Mouse (Mus musculus): ENCODE data around the gene Pdxk. TPM values are rescaled to one million over a fixed set of nuclear protein-coding genes. Genes with fewer than 3 reads are reported as not detected.
A peak's percentile ranks its signal among the peaks of the same experiment; 100 is the strongest.
"Not testable (repeated sequence)": the region's sequence is repeated elsewhere in the genome, so short reads cannot be mapped to it uniquely, and the experiment has no call there.

Pdxk gene
- polyA plus RNA-seq (2015; fragmentation: Nextera tagmentation; extraction: Ambion mirVana) = 7.8 and 8.8 TPM in 2 replicates

GRCm38 (mm10) chr10:78464792-78465207 is at the start of gene Pdxk:
TSS of gene Pdxk (minus strand) at chr10:78464975.
- Histone ChIP-seq H3K27ac (ENCODE audit: low read length) (peak within 1 kb of the TSS; percentile 44), H3K9me3 (replicated peaks; ENCODE audit: control insufficient read depth, low read length) (no peaks in the 10 kb centered on the region), H3K36me3 (ENCODE audit: control insufficient read depth, insufficient read depth) (no peaks in the 10 kb centered on the region), H3K9ac (ENCODE audit: low read length) (peak within 1 kb of the TSS; percentile 82), H3K4me3 (ENCODE audit: low read length) (peak within 1 kb of the TSS; percentile 72), H3K4me2 (ENCODE audit: low read depth, low read length) (peak within 1 kb of the TSS; percentile 95), H3K4me1 (ENCODE audit: control insufficient read depth, insufficient read depth, low read length) (peaks cover 12% of the 10 kb centered on the region), H3K27me3 (ENCODE audit: control insufficient read depth, insufficient read depth, low read length) (no peaks in the 10 kb centered on the region)
- peak; percentile 94 for ATAC-seq (replicated peaks; ENCODE audit: extremely low read depth, insufficient read depth, low FRiP score)
- WGBS = under 1% methylated on average over 35 of the region's 35 CpGs

GRCm38 (mm10) chr10:78502986-78503733 is 38.4 kb upstream of the Pdxk start:
- Histone ChIP-seq H3K4me3 (ENCODE audit: low read length) (no peak overlapping the region), H3K36me3 (ENCODE audit: control insufficient read depth, insufficient read depth) (no peaks in the 10 kb centered on the region), H3K27ac (ENCODE audit: low read length) (no peak overlapping the region), H3K4me1 (ENCODE audit: control insufficient read depth, insufficient read depth, low read length) (no peaks in the 10 kb centered on the region), H3K4me2 (ENCODE audit: low read depth, low read length) (no peak overlapping the region), H3K9me3 (replicated peaks; ENCODE audit: control insufficient read depth, low read length) (no peaks in the 10 kb centered on the region; the same call in 1 of the 2 replicates), H3K9ac (ENCODE audit: low read length) (no peak overlapping the region), H3K27me3 (ENCODE audit: control insufficient read depth, insufficient read depth, low read length) (no peaks in the 10 kb centered on the region)
- ATAC-seq (replicated peaks; ENCODE audit: extremely low read depth, insufficient read depth, low FRiP score) = no peak
- WGBS = 68% methylated on average over 6 of the region's 6 CpGs

- Histone ChIP-seq H3K9me3 (replicated peaks; ENCODE audit: control insufficient read depth, low read length) (no peaks in the 10 kb centered on the region), H3K27me3 (ENCODE audit: control insufficient read depth, insufficient read depth, low read length) (no peaks in the 10 kb centered on the region), H3K36me3 (ENCODE audit: control insufficient read depth, insufficient read depth) (no peaks in the 10 kb centered on the region), H3K9ac (ENCODE audit: low read length) (peak overlapping the region; percentile 64), H3K4me2 (ENCODE audit: low read depth, low read length) (peak overlapping the region; percentile 65), H3K4me3 (ENCODE audit: low read length) (peak overlapping the region; percentile 38), H3K27ac (ENCODE audit: low read length) (no peak overlapping the region), H3K4me1 (ENCODE audit: control insufficient read depth, insufficient read depth, low read length) (no peaks in the 10 kb centered on the region)
- ATAC-seq (replicated peaks; ENCODE audit: extremely low read depth, insufficient read depth, low FRiP score) = peak; percentile 78
- WGBS = 11% methylated on average over 26 of the region's 26 CpGs
These were observed 22.8 kb upstream of the Pdxk start for GRCm38 (mm10) chr10:78487431-78488086.

GRCm38 (mm10) chr10:78486871-78487270 is 22.1 kb upstream of the Pdxk start:
- no peaks in the 10 kb centered on the region for H3K27me3 ChIP-seq (ENCODE audit: control insufficient read depth, insufficient read depth, low read length)
- H3K4me3 ChIP-seq (ENCODE audit: low read length) = no peak overlapping the region
- WGBS = 73% methylated on average over 5 of the region's 5 CpGs
- no peak overlapping the region for H3K27ac ChIP-seq (ENCODE audit: low read length)
- no peaks in the 10 kb centered on the region for H3K36me3 ChIP-seq (ENCODE audit: control insufficient read depth, insufficient read depth)
- H3K4me1 ChIP-seq (ENCODE audit: control insufficient read depth, insufficient read depth, low read length) = no peaks in the 10 kb centered on the region
- H3K9ac ChIP-seq (ENCODE audit: low read length) = no peak overlapping the region
- no peak for ATAC-seq (replicated peaks; ENCODE audit: extremely low read depth, insufficient read depth, low FRiP score)
- no peak overlapping the region for H3K4me2 ChIP-seq (ENCODE audit: low read depth, low read length)
- H3K9me3 ChIP-seq (replicated peaks; ENCODE audit: control insufficient read depth, low read length) = no peaks in the 10 kb centered on the region

GRCm38 (mm10) chr10:78485369-78485768 is 20.6 kb upstream of the Pdxk start:
- not testable (repeated sequence) for H3K27me3 ChIP-seq (ENCODE audit: control insufficient read depth, insufficient read depth, low read length); H3K9me3 ChIP-seq (replicated peaks; ENCODE audit: control insufficient read depth, low read length); H3K9ac ChIP-seq (ENCODE audit: low read length); H3K36me3 ChIP-seq (ENCODE audit: control insufficient read depth, insufficient read depth); ATAC-seq (replicated peaks; ENCODE audit: extremely low read depth, insufficient read depth, low FRiP score); H3K27ac ChIP-seq (ENCODE audit: low read length); H3K4me2 ChIP-seq (ENCODE audit: low read depth, low read length); H3K4me3 ChIP-seq (ENCODE audit: low read length); H3K4me1 ChIP-seq (ENCODE audit: control insufficient read depth, insufficient read depth, low read length)
- 56% methylated on average over 2 of the region's 2 CpGs for WGBS

- Histone ChIP-seq H3K27ac (ENCODE audit: low read length) (no peak overlapping the region), H3K4me2 (ENCODE audit: low read depth, low read length) (peak overlapping the region; percentile 72), H3K27me3 (ENCODE audit: control insufficient read depth, insufficient read depth, low read length) (no peaks in the 10 kb centered on the region), H3K36me3 (ENCODE audit: control insufficient read depth, insufficient read depth) (no peaks in the 10 kb centered on the region), H3K4me1 (ENCODE audit: control insufficient read depth, insufficient read depth, low read length) (peaks cover 3% of the 10 kb centered on the region; the same call in 1 of the 2 replicates), H3K4me3 (ENCODE audit: low read length) (peak overlapping the region; percentile 58), H3K9me3 (replicated peaks; ENCODE audit: control insufficient read depth, low read length) (no peaks in the 10 kb centered on the region), H3K9ac (ENCODE audit: low read length) (peak overlapping the region; percentile 60)
- ATAC-seq (replicated peaks; ENCODE audit: extremely low read depth, insufficient read depth, low FRiP score) = peak; percentile 93
- under 1% methylated on average over 35 of the region's 35 CpGs for WGBS
These were observed 17.2 kb upstream of the Pdxk start for GRCm38 (mm10) chr10:78481928-78482499.

GRCm38 (mm10) chr10:78480954-78481927 is 16.5 kb upstream of the Pdxk start:
- H3K4me1 ChIP-seq (ENCODE audit: control insufficient read depth, insufficient read depth, low read length) = peaks cover 3% of the 10 kb centered on the region; the same call in 1 of the 2 replicates
- H3K4me3 ChIP-seq (ENCODE audit: low read length) = peak overlapping the region; percentile 58
- H3K27ac ChIP-seq (ENCODE audit: low read length) = no peak overlapping the region
- no peaks in the 10 kb centered on the region for H3K36me3 ChIP-seq (ENCODE audit: control insufficient read depth, insufficient read depth)
- H3K27me3 ChIP-seq (ENCODE audit: control insufficient read depth, insufficient read depth, low read length) = no peaks in the 10 kb centered on the region
- H3K9ac ChIP-seq (ENCODE audit: low read length) = peak overlapping the region; percentile 60
- H3K4me2 ChIP-seq (ENCODE audit: low read depth, low read length) = peak overlapping the region; percentile 72
- ATAC-seq (replicated peaks; ENCODE audit: extremely low read depth, insufficient read depth, low FRiP score) = no peak
- WGBS = 35% methylated on average over 21 of the region's 21 CpGs
- H3K9me3 ChIP-seq (replicated peaks; ENCODE audit: control insufficient read depth, low read length) = no peaks in the 10 kb centered on the region

GRCm38 (mm10) chr10:78476821-78477220 is 12.0 kb upstream of the Pdxk start:
- Histone ChIP-seq H3K36me3 (ENCODE audit: control insufficient read depth, insufficient read depth) (no peaks in the 10 kb centered on the region), H3K9me3 (replicated peaks; ENCODE audit: control insufficient read depth, low read length) (no peaks in the 10 kb centered on the region), H3K4me2 (ENCODE audit: low read depth, low read length) (no peak overlapping the region), H3K27ac (ENCODE audit: low read length) (no peak overlapping the region), H3K4me1 (ENCODE audit: control insufficient read depth, insufficient read depth, low read length) (peaks cover 3% of the 10 kb centered on the region; the same call in 1 of the 2 replicates), H3K4me3 (ENCODE audit: low read length) (no peak overlapping the region), H3K27me3 (ENCODE audit: control insufficient read depth, insufficient read depth, low read length) (no peaks in the 10 kb centered on the region), H3K9ac (ENCODE audit: low read length) (no peak overlapping the region)
- no peak for ATAC-seq (replicated peaks; ENCODE audit: extremely low read depth, insufficient read depth, low FRiP score)
- 65% methylated on average over 4 of the region's 4 CpGs for WGBS

All from heart, embryonic 16.5 days (tissue).